Mouse (Mus musculus) heart, embryonic 14.5 days (tissue): ENCODE measurements around the gene Vangl1. TPM values are rescaled to one million over a fixed set of nuclear protein-coding genes. Genes with fewer than 3 reads are reported as not detected.

Experiments
- ATAC-seq: fragments of 200-750 bp; cut with Nextera tagmentation; 2 replicates; pipeline ENCODE4 v1.8.0; 2017; ENCODE audit warnings: low read depth, moderate TSS enrichment; ENCODE audit not compliant: insufficient number of reproducible peaks, insufficient read depth, low FRiP score
- H3K27ac ChIP-seq, 2 experiments: fragments of 200-500 bp in 1 of 2; fragments of 300-500 bp in 1 of 2; sonication (generic) in 1 of 2; replicated peaks in 1 of 2; 2 replicates each; pipeline ENCODE4 v1.5.1; 2012 to 2014; ENCODE audit warnings: low read depth in 2 of 2, low read length in 2 of 2, control low read depth in 1 of 2, mild to moderate bottlenecking in 1 of 2, mixed read lengths in 1 of 2; ENCODE audit not compliant: control insufficient read depth in 1 of 2, insufficient read depth in 1 of 2
- H3K27me3 ChIP-seq: fragments of 300-500 bp; sonication (generic); 2 replicates; pipeline ENCODE4 v1.6.1; 2014; ENCODE audit warnings: mild to moderate bottlenecking, low read length, control low read depth; ENCODE audit not compliant: control insufficient read depth, insufficient read depth
- H3K36me3 ChIP-seq: fragments of 300-500 bp; sonication (generic); 2 replicates; pipeline ENCODE4 v1.6.1; 2014; ENCODE audit warnings: mild to moderate bottlenecking, control low read depth, low read length, mixed read lengths; ENCODE audit not compliant: control insufficient read depth, insufficient read depth
- H3K4me1 ChIP-seq, 2 experiments: fragments of 200-500 bp in 1 of 2; fragments of 300-500 bp in 1 of 2; sonication (generic) in 1 of 2; 2 replicates each; pipeline ENCODE4 v1.6.1; 2012 to 2014; ENCODE audit warnings: low read length in 2 of 2, control low read depth in 1 of 2, mixed read lengths in 1 of 2; ENCODE audit not compliant: control insufficient read depth in 2 of 2, insufficient read depth in 2 of 2
- H3K4me2 ChIP-seq: fragments of 300-500 bp; sonication (generic); 2 replicates; pipeline ENCODE4 v1.6.1; 2014; ENCODE audit warnings: mild to moderate bottlenecking, low read length
- H3K4me3 ChIP-seq, 2 experiments: fragments of 200-500 bp in 1 of 2; fragments of 300-500 bp in 1 of 2; sonication (generic) in 1 of 2; 2 replicates each; pipeline ENCODE4 v1.5.1; 2012 to 2014; ENCODE audit warnings: low read length in 2 of 2, mild to moderate bottlenecking in 2 of 2, control low read depth in 1 of 2, low read depth in 1 of 2, moderate library complexity in 1 of 2; ENCODE audit not compliant: control insufficient read depth in 1 of 2, insufficient read depth in 1 of 2
- H3K9ac ChIP-seq: fragments of 300-500 bp; sonication (generic); 2 replicates; pipeline ENCODE4 v1.6.1; 2014; ENCODE audit warnings: mild to moderate bottlenecking, low read length
- H3K9me3 ChIP-seq: fragments of 300-500 bp; sonication (generic); 2 replicates; pipeline ENCODE4 v1.6.1; 2016; ENCODE audit warnings: low read length, control low read depth; ENCODE audit not compliant: control insufficient read depth
- WGBS: fragments of 180-500 bp; shearing (Covaris S2); extraction: QIAGEN DNeasy Blood & Tissue Kit; methylation state at CpG from one replicate; pipeline ENCODE4 v1.1.7; 2014; 5-methylcytosine and 5-hydroxymethylcytosine counted together
- polyA plus RNA-seq: library from polyadenylated mRNA; unstranded; fragments of >200 nt; fragmentation: Nextera tagmentation; extraction: Ambion mirVana; gene quantifications from 2 replicates; pipeline ENCODE4 v1.2.1, GENCODE M21; 2014

Vangl1 gene
- polyA plus RNA-seq, 1 experiment from 2014 or later, result 26.7 TPM

- H3K27ac ChIP-seq, result no peak overlapping the region
- no peak overlapping the region for H3K4me2 ChIP-seq
- H3K9me3 ChIP-seq, result no peaks in the 10 kb centered on the region
- no peak overlapping the region for H3K4me3 ChIP-seq
- 30% methylated on average over 4 of the region's 4 CpGs for WGBS
- peaks cover 19% of the 10 kb centered on the region for H3K36me3 ChIP-seq
- peaks cover 0 to 6% of the 10 kb centered on the region in 2 experiments; a peak in 2 of 4 replicates for H3K4me1 ChIP-seq
- no peak for ATAC-seq
- no peak overlapping the region for H3K9ac ChIP-seq
- no peaks in the 10 kb centered on the region for H3K27me3 ChIP-seq
Measured at GRCm38 (mm10) chr3:102152872-102153271, 51.6 kb downstream of the Vangl1 start.

- H3K27ac ChIP-seq, result no peak overlapping the region
- 52% methylated on average over 4 of the region's 4 CpGs for WGBS
- no peaks in the 10 kb centered on the region for H3K27me3 ChIP-seq
- H3K9me3 ChIP-seq, result no peaks in the 10 kb centered on the region
- no peak overlapping the region for H3K4me3 ChIP-seq
- H3K4me2 ChIP-seq, result no peak overlapping the region
- H3K4me1 ChIP-seq, result peaks cover 0 to 6% of the 10 kb centered on the region in 2 experiments; a peak in 2 of 4 replicates
- no peak for ATAC-seq
- no peak overlapping the region for H3K9ac ChIP-seq
- peaks cover 15% of the 10 kb centered on the region for H3K36me3 ChIP-seq
Measured at GRCm38 (mm10) chr3:102152471-102152870, 52.0 kb downstream of the Vangl1 start.

GRCm38 (mm10) chr3:102151850-102152249, 52.6 kb downstream of the Vangl1 start:
- Histone ChIP-seq H3K27me3 (no peaks in the 10 kb centered on the region), H3K9me3 (no peaks in the 10 kb centered on the region), H3K27ac (no peak overlapping the region), H3K4me2 (no peak overlapping the region), H3K4me1 (peaks cover 0 to 6% of the 10 kb centered on the region in 2 experiments; a peak in 2 of 4 replicates), H3K36me3 (peaks cover 11% of the 10 kb centered on the region), H3K9ac (no peak overlapping the region), H3K4me3 (no peak overlapping the region)
- no peak for ATAC-seq
- 75% methylated on average over 4 of the region's 4 CpGs for WGBS

GRCm38 (mm10) chr3:102149941-102150340, 54.6 kb downstream of the Vangl1 start:
- no peak overlapping the region for H3K9ac ChIP-seq
- peaks cover 22% of the 10 kb centered on the region for H3K36me3 ChIP-seq
- no peaks in the 10 kb centered on the region for H3K9me3 ChIP-seq
- no peak overlapping the region for H3K27ac ChIP-seq
- peaks cover 0 to 10% of the 10 kb centered on the region in 2 experiments; a peak in 2 of 4 replicates for H3K4me1 ChIP-seq
- WGBS, result 43% methylated on average over 7 of the region's 7 CpGs
- H3K4me2 ChIP-seq, result no peak overlapping the region
- H3K27me3 ChIP-seq, result no peaks in the 10 kb centered on the region
- no peak overlapping the region for H3K4me3 ChIP-seq
- no peak for ATAC-seq

- Histone ChIP-seq H3K27ac (no peak overlapping the region), H3K4me3 (no peak overlapping the region), H3K36me3 (peaks cover 37% of the 10 kb centered on the region), H3K9me3 (no peaks in the 10 kb centered on the region), H3K4me1 (peaks cover 0 to 13% of the 10 kb centered on the region in 2 experiments; a peak in 2 of 4 replicates), H3K4me2 (no peak overlapping the region), H3K9ac (no peak overlapping the region), H3K27me3 (no peaks in the 10 kb centered on the region)
- no peak for ATAC-seq
- WGBS, result 73% methylated on average over 4 of the region's 4 CpGs
Measured at GRCm38 (mm10) chr3:102147189-102147588, 57.3 kb downstream of the Vangl1 start.

- Histone ChIP-seq H3K9me3 (no peaks in the 10 kb centered on the region), H3K36me3 (peaks cover 42% of the 10 kb centered on the region), H3K27ac (no peak overlapping the region), H3K9ac (no peak overlapping the region), H3K4me2 (no peak overlapping the region), H3K4me3 (no peak overlapping the region), H3K27me3 (no peaks in the 10 kb centered on the region), H3K4me1 (peaks cover 0 to 13% of the 10 kb centered on the region in 2 experiments; a peak in 2 of 4 replicates)
- no peak for ATAC-seq
- 83% methylated on average over 6 of the region's 6 CpGs for WGBS
Measured at GRCm38 (mm10) chr3:102146428-102146827, 58.1 kb downstream of the Vangl1 start.

GRCm38 (mm10) chr3:102145645-102146386, 58.7 kb downstream of the Vangl1 start:
- 65% methylated on average over 6 of the region's 6 CpGs for WGBS
- Histone ChIP-seq H3K27ac (no peak overlapping the region), H3K4me2 (no peak overlapping the region), H3K4me1 (peaks cover 0 to 13% of the 10 kb centered on the region in 2 experiments; a peak in 2 of 4 replicates), H3K36me3 (peaks cover 42% of the 10 kb centered on the region), H3K27me3 (no peaks in the 10 kb centered on the region), H3K4me3 (no peak overlapping the region), H3K9me3 (no peaks in the 10 kb centered on the region), H3K9ac (no peak overlapping the region)
- ATAC-seq, result no peak
